Mouse (Mus musculus) ovary, postnatal 14 days (tissue): ENCODE measurements at regions not wholly inside any gene's neighbourhood (a gene's known extent, or its start where the extent isn't known, plus 50 kb on each side); places are given as distances from the start of the nearest gene placed in this dataset.

ENCODE experiments used
- DNase-seq: peaks from one replicate; pipeline ENCODE4 v3.0.0; 2022; ENCODE audit warnings: low spot score

DNA sequence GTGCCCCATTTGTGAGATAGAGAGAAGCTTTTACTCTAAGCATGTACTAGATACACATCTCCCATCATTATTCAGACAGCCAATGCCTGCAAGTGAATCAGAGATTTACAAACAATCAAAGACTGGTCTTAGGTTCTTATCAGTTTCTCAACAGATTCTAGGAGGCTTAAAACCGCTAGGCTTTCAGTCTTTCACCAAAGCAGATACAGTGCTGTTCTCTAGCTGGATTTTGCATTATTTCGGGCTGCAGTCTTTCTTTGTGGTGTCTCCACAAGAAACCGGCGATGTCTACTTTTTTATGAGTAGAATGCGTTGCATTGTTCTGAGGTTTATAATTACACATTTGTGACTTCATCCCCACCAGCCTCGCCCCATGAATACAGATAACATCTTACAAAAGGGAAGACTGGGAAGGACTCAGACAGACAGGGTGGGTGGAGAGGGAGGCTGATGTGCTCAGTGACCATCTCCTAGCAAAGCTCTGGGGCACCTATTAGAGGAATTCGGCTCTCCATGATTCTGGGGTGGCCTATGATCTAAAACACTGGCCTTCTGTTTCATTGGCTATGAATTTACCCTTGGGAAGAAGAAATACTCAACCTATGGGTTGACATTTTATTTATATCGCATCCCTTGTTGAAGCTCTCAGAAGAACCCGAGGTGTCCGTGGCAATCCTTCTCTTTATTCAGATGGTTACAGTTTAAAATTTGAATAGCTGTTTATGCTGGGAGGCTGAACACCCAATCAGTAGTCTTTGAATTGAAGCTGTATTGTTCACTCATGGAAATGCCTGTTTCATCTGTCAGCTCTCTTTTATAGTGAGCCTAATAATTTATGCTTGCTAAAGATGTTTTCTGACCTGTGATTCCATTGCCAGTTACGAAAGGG, 343.8 kb downstream of the Tmem161b start:
- no peak for DNase-seq

DNA sequence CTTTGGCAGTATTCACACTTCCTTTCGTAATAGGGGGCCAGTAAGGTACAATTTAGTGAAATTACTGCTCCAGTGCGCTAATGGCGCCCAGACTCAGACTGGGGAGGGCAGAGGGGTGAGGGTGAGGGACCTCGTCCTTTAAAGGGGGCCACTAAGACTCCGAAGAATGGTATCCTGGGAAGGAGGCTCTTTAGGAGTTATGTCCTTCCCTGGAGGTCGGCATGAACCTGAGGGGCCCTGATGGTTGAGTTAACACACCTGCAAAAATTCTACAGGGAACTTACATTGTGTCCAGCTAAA, 344.4 kb downstream of the Tmem161b start:
- DNase-seq: no peak

DNA sequence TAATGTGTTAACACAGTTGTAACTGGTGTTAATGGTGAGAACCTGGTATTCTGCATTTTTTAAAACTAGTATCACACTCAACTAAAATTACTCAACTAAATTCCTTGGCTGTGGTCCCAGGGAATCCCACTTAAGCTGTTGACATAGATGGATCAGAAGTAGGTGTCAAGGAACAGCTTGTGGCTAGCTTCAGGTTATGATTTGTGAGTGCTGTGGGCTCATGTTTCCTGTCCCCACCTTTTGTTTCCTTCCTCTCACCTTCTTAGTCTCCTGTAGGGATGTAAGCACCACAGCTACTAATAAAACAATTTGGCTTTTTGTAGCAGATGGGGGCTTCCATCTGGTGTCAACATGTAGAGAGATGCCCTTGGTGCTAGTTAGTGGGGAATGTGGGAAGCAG, 347.3 kb downstream of the Tmem161b start:
- no peak for DNase-seq

DNA sequence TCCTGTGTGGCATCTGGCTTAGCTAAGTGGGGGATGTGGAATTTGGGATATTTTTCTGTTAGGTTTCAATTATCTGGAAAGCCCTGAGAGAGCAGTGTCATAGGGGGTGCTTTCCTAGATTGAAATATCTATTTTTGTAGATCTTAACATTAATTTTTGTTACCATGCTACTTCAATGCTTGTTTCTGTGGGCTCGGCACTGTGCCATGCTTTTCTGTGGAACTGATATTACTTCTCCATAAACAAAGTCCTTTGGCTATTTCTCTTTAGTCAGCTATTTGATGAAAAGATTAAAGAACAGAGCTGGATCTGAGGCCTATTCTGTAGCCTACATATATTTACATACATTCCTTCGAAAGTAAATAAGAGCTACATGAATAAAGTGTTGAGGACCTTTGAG, 348.1 kb downstream of the Tmem161b start:
- no peak for DNase-seq

DNA sequence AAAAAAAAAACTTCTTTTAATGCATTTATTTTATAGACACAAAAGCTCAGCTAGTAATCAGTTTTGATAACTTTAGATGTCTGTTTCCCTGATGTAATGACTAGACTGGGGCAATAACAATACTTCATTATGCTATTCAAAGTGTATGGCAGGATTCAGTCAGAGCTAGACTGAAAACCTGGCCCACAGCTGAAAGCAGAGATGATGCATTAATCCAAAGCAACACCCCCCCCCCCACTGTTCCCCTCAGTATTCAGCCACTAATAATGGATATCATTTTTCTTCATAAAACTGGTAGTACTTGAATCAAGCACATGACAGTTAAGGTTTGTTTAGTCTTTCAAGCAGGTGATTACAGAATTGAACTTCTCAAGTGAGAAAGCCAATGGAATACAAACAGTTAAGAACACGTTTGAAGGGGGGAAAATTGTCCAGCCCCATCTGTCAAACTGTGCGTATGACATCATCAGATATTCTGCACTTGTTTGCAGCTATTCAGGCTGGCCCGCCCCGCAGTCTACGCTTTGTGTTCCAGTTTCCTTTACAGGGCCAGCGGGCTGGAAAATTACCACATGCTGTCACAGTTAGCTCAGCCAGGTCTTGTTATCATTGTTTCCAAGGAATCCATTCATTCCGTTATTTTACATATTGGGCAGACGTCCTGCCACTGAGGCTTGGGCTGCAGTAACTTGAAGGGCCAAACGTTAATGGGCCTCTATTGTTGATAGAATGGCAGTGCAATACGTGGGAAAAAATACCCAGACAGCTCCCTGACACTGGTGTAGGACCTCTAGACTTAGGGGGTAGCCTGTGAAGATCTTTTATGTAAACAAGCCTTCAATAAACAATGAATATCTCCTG, 349.1 kb downstream of the Tmem161b start:
- peak; percentile 0 for DNase-seq

DNA sequence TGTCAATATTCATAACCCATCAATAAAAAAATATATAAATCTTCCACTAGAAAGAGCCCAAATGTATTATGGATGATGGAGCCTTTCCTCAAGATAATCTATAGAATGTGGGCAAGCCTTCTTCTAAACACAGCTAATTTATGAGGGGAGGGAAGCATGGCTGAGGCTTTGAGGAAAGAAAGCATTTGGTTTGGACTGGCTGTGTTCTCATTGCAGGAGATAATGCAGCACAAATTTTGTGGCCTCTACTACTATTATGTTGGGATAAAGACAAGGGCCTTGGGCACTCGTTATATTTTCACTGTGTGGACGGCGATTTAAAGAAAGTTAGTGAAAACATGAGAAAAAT, 349.7 kb downstream of the Tmem161b start:
- DNase-seq: no peak

DNA sequence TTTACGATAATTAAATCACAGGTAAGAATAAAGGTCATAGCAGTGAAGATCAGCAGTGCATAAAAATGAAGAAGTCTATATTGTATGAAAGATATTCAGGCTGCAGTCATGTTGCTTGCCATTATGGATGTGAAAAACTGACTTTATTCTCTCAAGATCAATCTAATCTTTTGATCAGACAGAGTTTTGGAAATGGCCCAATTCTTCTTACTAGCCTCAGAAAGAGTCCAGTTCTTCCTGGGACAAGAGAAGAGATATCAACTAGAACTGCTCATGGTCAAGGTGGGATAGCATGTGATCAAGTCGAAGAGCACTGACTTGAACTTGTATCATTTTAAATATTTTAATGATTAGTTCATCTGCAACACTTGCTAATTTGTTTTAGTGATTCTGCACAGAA, 350.1 kb downstream of the Tmem161b start:
- DNase-seq: no peak

DNA sequence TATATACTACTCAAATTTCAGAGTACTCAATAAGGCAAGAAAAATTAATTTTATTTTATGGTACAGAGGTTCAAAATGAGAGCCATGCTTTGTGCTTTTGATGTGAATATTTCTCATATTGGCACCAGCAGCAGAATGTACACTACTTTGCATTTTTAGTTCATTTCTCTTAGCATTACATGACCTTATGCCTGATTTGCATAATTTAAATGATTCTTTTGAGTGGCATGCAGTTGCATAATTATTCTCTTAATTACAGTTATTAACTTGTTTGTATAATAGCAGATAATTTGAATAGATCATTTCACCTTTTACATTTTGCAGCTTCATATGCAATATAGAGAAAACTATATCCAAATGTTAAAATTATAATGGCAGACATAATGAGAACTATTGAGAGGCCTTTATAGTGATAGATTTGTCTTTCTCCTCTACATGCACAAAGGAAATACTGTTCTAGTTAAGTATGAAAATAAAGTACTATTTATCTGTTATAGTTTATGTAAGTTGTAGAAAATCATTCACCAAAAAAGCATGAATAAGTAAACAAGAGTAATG, 374.6 kb downstream of the Tmem161b start:
- no peak for DNase-seq

DNA sequence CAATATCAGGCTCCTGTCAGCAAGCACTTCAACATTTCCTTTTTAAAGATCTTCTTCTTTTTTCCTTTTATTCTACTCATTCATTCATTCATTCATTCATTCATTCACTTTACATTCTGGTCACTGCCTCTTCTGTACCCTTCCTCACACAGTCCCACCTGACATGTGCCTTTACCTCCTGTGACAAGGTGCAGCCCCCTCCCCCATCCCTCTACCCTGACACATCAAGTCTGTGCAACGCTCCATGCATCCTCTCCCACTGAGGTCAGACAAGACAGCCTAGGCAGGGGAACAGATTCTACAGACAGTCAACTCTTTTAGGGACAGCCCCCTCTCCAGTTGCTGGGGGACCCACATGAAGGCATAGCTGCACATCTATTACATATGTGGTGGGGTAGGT, 380.5 kb downstream of the Tmem161b start:
- DNase-seq: no peak

DNA sequence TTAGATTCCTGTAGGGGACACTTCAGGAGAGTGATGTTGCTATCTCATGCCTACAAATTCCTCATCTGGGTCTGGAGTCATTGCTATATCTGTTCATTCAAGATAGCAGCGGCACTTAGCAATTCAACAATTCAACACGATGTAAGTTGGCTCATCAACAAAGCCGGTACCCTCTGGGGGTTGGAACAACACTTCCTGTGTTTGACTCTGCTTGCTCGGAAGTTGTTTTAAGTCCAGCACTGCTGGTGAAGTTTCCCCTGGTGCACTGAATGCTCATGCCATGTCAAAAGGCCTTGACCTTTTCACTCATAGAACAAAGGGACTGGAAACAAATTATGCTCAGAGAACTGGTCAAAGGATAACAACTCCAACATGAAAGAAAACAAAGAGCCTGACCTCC, 390.4 kb downstream of the Tmem161b start:
- DNase-seq: no peak

DNA sequence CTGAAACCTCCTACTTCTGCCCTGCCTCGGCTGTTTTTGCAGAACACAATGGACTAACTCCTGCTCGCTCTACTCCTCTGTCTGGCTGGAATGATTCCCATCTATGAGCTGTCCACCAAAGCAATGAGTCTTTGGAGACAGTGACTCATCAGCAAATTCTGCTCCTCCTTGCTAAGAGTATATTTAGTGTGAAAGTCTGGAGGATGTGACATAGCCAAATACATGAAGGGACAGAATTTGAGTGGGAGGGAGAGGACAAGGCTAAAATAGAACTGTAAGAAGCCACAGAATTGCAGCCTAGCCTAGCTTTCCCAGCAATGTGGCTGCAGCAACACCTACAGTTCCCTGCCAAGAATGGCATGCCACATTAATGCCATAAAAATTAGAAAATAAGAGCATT, 390.9 kb downstream of the Tmem161b start:
- DNase-seq: no peak

DNA sequence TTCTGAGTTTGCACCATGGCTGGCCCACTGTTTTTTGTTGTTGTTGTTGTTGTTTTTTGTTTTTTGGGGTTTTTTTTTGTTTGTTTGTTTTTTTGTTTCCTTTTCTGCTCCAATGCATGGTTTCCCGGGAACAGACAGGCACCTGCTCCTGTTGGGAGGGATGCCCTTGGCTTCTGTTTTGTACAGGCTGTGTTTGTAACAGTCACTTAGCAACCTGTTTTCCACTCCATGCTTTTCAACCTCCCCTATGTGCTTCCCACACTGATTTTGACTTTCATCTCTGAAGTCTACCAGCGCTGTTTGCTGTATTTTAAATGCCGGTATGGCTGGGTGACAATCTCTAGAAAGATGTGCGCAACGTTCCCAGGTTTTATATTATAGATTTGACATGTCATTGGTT, 402.6 kb downstream of the Tmem161b start:
- no peak for DNase-seq

DNA sequence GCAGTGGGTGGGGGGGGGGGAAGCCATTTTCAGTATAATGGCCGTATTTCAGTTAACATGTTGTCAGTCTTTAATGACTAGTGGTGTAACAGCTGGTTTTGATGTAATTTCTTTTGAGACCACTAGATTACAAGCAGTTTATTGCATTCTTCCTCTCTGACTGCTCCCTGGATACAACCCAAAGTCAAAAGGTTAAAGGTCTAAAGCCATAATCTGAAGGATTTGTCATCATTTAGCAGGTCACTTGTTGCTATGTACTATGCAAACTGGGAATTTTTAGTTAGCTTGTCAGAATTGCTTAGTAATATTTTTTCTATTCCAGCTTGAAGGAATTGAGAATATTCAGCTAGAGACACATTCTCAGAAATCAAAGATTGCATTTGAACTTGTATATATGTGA, 403.4 kb downstream of the Tmem161b start:
- no peak for DNase-seq

DNA sequence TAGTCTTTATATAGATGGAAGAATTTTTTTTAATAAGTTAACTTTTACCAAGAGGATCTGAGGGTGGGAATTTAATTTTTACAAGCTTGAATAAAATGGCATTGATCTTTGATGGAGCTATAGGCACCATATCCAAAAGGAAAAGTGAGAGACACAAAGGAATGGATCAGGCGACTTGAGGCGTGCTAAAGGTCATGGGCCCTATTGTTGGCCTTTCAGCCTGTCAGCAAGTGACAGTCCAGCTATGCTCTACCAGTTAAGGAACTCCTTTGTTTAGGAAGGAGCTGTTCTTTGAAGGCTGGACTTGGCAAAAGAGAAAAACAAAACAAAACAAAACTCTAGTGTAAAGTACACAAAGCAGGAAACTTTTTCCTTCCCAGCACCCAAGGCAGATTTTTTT, 403.8 kb downstream of the Tmem161b start:
- no peak for DNase-seq

DNA sequence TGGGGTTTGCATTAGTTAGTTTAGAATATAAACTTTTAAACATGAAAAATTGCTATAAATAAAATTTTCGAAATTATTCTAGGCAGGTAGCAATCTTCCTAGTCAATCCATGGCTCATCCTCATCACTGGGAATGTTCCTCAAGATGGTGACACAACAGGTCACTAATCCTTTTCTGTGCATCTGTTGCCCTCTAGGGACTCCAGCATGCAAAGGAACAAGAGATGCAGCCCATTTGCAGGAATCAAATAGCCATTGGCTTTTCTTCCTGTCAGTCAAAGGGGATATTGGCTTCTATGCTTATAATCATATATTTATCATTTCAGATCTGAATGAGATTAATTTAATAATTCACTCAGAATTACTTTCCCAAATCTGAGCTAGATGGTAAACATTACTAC, 404.3 kb downstream of the Tmem161b start:
- DNase-seq: no peak

DNA sequence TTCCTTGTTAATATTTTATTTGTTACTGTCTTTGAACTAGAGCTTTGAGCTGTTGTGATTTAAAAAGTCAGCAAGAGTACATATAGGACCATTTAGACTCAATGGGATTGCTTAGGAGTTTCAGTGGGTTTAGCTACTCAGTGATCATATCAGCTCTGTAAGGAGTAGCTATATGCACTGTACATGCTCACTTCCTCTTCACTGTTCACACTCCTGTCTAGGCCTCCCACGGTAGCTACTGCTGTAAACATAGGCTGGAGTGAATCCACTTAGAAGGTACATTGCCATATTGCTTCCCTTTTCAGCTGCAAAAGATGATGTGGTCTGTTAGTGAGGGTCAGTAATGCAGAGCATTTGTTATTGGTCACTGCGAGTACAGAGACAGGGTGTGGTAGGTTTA, 408.6 kb downstream of the Tmem161b start:
- DNase-seq: no peak

DNA sequence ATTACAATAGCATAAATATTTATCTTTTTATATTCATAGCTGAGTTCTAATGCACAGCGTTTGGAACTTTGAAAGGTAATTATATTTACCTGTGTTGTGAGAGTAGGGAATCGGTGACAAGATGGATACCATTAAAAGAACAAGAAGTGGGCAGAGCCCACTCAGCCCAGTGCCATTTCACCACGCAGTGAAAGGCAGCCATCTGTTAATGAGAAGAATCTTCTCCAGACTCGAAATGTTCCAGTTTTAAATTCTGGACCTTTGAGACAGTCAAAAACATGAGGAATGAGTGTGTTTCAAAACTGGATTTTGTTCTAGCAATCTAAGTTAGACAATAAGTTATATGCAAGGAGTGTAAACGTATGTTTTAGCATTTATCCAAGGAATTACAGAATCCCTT, 410.4 kb downstream of the Tmem161b start:
- DNase-seq: no peak

DNA sequence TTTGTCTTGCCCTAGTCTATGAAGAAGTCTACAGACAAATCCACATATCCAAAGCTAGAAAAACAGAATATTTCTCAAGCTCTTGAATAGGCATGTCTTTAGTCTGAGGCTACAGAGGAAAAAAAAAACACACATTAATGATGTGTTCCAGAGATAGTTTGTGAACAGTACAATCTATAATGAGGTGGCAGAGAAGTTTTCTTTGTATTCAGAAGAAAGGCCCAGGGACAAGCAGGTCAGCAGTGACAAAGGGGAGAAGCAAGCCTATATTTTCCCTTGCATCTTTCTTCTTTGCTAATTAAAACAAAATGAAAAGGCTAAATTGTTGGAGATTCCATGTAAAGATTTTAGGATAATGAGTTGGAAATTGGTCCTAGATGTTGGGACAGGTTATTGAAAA, 414.7 kb downstream of the Tmem161b start:
- no peak for DNase-seq

DNA sequence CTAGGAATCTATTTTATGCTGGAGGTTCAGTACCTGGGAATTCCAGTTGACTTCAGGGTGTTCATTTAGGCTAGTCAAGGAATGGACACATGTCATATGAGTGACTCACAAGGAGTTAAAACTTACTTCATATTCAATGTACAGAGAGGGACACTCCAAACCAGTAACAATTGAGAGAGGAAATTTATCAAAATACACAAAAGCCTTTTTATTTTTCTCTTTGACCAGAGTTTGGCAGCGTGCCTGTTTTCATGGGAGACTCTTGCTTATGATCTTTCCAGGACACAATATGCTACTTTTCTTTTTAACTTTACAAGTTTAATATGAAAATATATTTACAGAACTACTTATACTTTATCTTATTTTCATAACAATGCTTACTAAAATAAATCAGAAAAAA, 415.5 kb downstream of the Tmem161b start:
- no peak for DNase-seq

DNA sequence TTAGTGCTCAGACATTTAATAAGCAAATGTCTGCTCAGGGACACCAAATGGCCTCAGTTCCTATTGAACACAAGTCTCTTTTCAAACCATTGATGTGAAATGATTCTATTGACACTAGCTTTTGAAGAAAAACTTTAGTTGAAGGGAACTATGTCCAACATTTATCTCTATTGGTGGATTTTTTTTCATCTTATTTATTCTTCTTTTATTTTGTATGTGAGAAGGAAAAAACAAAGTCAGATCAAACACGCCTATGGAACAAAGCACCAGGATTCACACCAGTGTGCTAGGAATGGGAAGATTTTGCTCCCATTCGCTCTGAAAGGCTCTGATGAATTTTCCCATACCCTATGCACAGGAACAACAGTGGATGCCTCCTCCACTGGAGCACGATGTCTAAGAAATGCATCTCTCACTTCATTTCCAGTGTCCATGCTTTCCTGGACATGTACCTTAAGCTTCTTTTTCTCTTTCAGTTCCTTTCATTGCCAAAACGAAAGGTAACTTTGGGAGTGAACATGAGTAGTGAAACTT, 416.4 kb downstream of the Tmem161b start:
- no peak for DNase-seq

DNA sequence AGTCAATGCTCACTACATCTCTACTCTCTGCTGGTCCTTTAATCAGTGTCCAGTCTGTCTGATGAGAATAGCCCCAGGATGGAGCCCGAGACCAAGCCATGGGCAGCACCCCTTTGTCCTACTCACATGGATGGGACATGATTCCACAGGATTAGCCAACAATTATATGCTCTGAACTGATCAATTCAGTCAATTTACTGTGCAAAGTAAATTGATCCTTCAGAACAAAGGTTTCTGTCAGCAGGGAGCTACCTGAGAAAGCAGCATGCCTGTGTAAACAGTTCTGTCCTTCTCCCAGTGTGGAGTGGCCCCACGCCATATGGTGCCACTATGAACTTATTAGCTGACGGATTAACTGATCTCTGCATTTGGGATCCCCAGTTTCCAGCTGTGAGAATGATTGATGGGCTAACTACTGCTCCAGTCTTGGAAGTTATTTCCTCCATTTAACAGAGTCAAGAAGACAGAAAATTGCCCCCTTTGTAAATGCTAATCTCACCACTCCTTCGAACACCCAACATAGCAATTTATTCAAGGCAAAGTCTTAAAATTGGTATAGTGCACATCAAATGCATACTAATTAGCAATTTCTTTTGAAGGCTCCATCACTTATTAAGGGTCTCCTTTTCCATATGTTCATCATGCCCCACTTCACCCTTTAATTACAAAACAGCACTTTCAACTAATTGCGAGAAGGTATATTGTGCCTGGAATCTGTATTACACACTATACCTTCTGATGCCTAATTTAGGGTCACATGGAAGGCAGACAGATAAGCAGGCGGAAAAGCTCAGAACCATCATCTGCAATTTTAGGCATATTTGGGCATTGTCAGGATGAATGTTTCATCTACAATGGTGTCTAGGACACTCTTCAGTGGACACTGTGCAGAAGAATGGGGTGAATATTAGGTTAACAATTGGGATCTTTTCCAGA, 417.3 kb downstream of the Tmem161b start:
- DNase-seq: no peak

DNA sequence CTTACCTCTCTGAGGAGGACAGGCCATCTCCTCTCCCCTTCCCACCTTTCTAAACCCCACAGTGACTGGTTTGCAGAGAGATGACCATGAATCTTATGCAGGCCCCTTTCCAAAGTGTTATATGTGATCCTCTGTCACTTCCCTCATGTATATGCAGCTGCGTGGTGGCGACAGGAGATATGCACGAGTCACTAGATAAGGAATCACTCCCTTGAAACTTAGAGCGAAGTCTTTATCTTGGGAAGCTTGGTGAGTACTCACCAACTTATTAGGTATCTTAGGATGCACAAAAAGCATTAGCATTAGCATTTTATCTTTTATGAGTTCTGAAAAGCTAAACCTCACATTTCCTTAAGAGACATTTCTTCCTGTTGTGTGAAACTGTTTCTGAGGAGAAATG, 421.9 kb downstream of the Tmem161b start:
- DNase-seq: no peak
